Mouse (Mus musculus) MEL (cell line): ENCODE data around the gene Yipf1. TPM values are rescaled to one million over a fixed set of nuclear protein-coding genes. Genes with fewer than 3 reads are reported as not detected.

Source experiments
- DNase-seq: peaks from one replicate; pipeline ENCODE4 v3.0.0; 2011; ENCODE audit warnings: low read depth, low spot score
- H3K27ac ChIP-seq: 2 replicates; pipeline ENCODE4 v1.5.1; 2012; ENCODE audit warnings: low read depth, mild to moderate bottlenecking, control low read depth, low read length, moderate library complexity; ENCODE audit not compliant: control insufficient read depth
- H3K27me3 ChIP-seq, 2 experiments: fragments of 150-350 bp in 1 of 2; sonication (generic) in 1 of 2; 2 replicates each; pipeline ENCODE4 v1.6.1; 2012; ENCODE audit warnings: low read length in 2 of 2, mild to moderate bottlenecking in 2 of 2, improper control_type of control experiment in 1 of 2, moderate library complexity in 1 of 2; ENCODE audit not compliant: insufficient read depth in 2 of 2, control insufficient read depth in 1 of 2
- H3K36me3 ChIP-seq, 2 experiments: 2 replicates each; pipeline ENCODE4 v1.6.1; 2012 to 2014; ENCODE audit warnings: low read length in 2 of 2, improper control_type of control experiment in 1 of 2, inconsistent platforms in 1 of 2, mild to moderate bottlenecking in 1 of 2; ENCODE audit not compliant: insufficient read depth in 2 of 2, control insufficient read depth in 1 of 2
- H3K4me1 ChIP-seq, 2 experiments: fragments of 150-350 bp in 1 of 2; sonication (generic) in 1 of 2; 2 replicates each; pipeline ENCODE4 v1.6.1; 2012; ENCODE audit warnings: low read length in 2 of 2, improper control_type of control experiment in 1 of 2, mild to moderate bottlenecking in 1 of 2; ENCODE audit not compliant: insufficient read depth in 2 of 2, control insufficient read depth in 1 of 2
- H3K4me3 ChIP-seq, 2 experiments: fragments of 150-350 bp in 1 of 2; sonication (generic) in 1 of 2; 2 replicates each; pipeline ENCODE4 v1.5.1; 2012; ENCODE audit warnings: low read depth in 2 of 2, low read length in 2 of 2, mild to moderate bottlenecking in 2 of 2, moderate library complexity in 2 of 2, control low read depth in 1 of 2, improper control_type of control experiment in 1 of 2; ENCODE audit not compliant: control insufficient read depth in 1 of 2, insufficient read depth in 1 of 2
- H3K79me2 ChIP-seq: 2 replicates; pipeline ENCODE4 v1.6.1; 2012; ENCODE audit warnings: mild to moderate bottlenecking, low read length, moderate library complexity; ENCODE audit not compliant: control insufficient read depth, poor library complexity, insufficient read depth
- H3K9ac ChIP-seq: 2 replicates; pipeline ENCODE4 v1.6.1; 2012; ENCODE audit warnings: low read depth, mild to moderate bottlenecking, control low read depth, low read length, moderate library complexity; ENCODE audit not compliant: control insufficient read depth, poor library complexity, severe bottlenecking
- H3K9me3 ChIP-seq: fragments of 150-350 bp; sonication (generic); replicated peaks from 2 replicates; pipeline ENCODE4 v1.6.1; 2012; ENCODE audit warnings: mild to moderate bottlenecking, low read length, improper control_type of control experiment, moderate library complexity; ENCODE audit not compliant: insufficient read depth
- BHLHE40 ChIP-seq: IDR thresholded peaks from 2 replicates; pipeline ENCODE4 v1.6.1; 2012; ENCODE audit warnings: low read depth, mild to moderate bottlenecking, inconsistent platforms, low read length, improper control_type of control experiment, borderline replicate concordance
- CHD2 ChIP-seq: IDR thresholded peaks from 2 replicates; pipeline ENCODE4 v1.6.1; 2011; ENCODE audit warnings: low read length, improper control_type of control experiment
- CTCF ChIP-seq, 3 experiments: IDR thresholded peaks in 2 of 3; conservative IDR thresholded peaks in 1 of 3; 2 replicates each; pipeline ENCODE4 v1.5.1; 2011 to 2012; ENCODE audit warnings: low read length in 3 of 3, low read depth in 2 of 3, mild to moderate bottlenecking in 2 of 3, improper control_type of control experiment in 1 of 3, inconsistent platforms in 1 of 3, mixed read lengths in 1 of 3, moderate library complexity in 1 of 3; ENCODE audit not compliant: control insufficient read depth in 1 of 3, insufficient read depth in 1 of 3, poor library complexity in 1 of 3, severe bottlenecking in 1 of 3
- EP300 ChIP-seq, 2 experiments: IDR thresholded peaks; 2 replicates each; pipeline ENCODE4 v1.6.1; 2011; ENCODE audit warnings: improper control_type of control experiment in 2 of 2, low read length in 2 of 2, low read depth in 1 of 2, mild to moderate bottlenecking in 1 of 2
- ETS1 ChIP-seq: IDR thresholded peaks from 2 replicates; pipeline ENCODE4 v1.6.1; 2012; ENCODE audit warnings: low read depth, mild to moderate bottlenecking, inconsistent platforms, low read length, improper control_type of control experiment, moderate library complexity
- GABPA ChIP-seq: IDR thresholded peaks from 2 replicates; pipeline ENCODE4 v1.6.1; 2012; ENCODE audit warnings: low read depth, mild to moderate bottlenecking, inconsistent platforms, low read length, improper control_type of control experiment, moderate library complexity
- JUND ChIP-seq: IDR thresholded peaks from 2 replicates; pipeline ENCODE4 v1.6.1; 2011; ENCODE audit warnings: low read depth, mild to moderate bottlenecking, improper control_type of control experiment, low read length
- KAT2A ChIP-seq: conservative IDR thresholded peaks from 2 replicates; pipeline ENCODE4 v1.6.1; 2012; ENCODE audit warnings: low read depth, low read length, improper control_type of control experiment, inconsistent platforms
- MAZ ChIP-seq: IDR thresholded peaks from 2 replicates; pipeline ENCODE4 v1.6.1; 2012; ENCODE audit warnings: low read depth, mild to moderate bottlenecking, inconsistent platforms, low read length, improper control_type of control experiment
- MEF2A ChIP-seq: IDR thresholded peaks from 2 replicates; pipeline ENCODE4 v1.6.1; 2014; ENCODE audit warnings: low read depth, mild to moderate bottlenecking, inconsistent platforms, low read length, improper control_type of control experiment; ENCODE audit not compliant: poor library complexity, insufficient replicate concordance, severe bottlenecking; ENCODE audit errors: extremely low read depth
- MXI1 ChIP-seq: IDR thresholded peaks from 2 replicates; pipeline ENCODE4 v1.6.1; 2011; ENCODE audit warnings: mild to moderate bottlenecking, low read depth, low read length, improper control_type of control experiment
- MYB ChIP-seq: IDR thresholded peaks from 2 replicates; pipeline ENCODE4 v1.6.1; 2011; ENCODE audit warnings: mild to moderate bottlenecking, low read depth, low read length, improper control_type of control experiment
- NELFE ChIP-seq: IDR thresholded peaks from 2 replicates; pipeline ENCODE4 v1.6.1; 2011; ENCODE audit warnings: low read depth, low read length, improper control_type of control experiment
- NRF1 ChIP-seq: IDR thresholded peaks from 2 replicates; pipeline ENCODE4 v1.6.1; 2014; ENCODE audit warnings: low read depth, mild to moderate bottlenecking, inconsistent platforms, low read length, improper control_type of control experiment, moderate library complexity; ENCODE audit not compliant: poor library complexity, insufficient read depth, severe bottlenecking
- POLR2A ChIP-seq, 2 experiments: IDR thresholded peaks; 2 replicates each; pipeline ENCODE4 v1.6.1; 2011 to 2012; ENCODE audit warnings: low read length in 2 of 2, mild to moderate bottlenecking in 2 of 2, control low read depth in 1 of 2, improper control_type of control experiment in 1 of 2, low read depth in 1 of 2, moderate library complexity in 1 of 2; ENCODE audit not compliant: control insufficient read depth in 1 of 2, insufficient read depth in 1 of 2, poor library complexity in 1 of 2
- RAD21 ChIP-seq: IDR thresholded peaks from 2 replicates; pipeline ENCODE4 v1.6.1; 2011; ENCODE audit warnings: mild to moderate bottlenecking, low read depth, low read length, improper control_type of control experiment
- RCOR1 ChIP-seq: IDR thresholded peaks from 2 replicates; pipeline ENCODE4 v1.6.1; 2012; ENCODE audit warnings: low read depth, mild to moderate bottlenecking, inconsistent platforms, low read length, improper control_type of control experiment
- SIN3A ChIP-seq: IDR thresholded peaks from 2 replicates; pipeline ENCODE4 v1.6.1; 2012; ENCODE audit warnings: low read length, improper control_type of control experiment, inconsistent platforms
- SMC3 ChIP-seq: IDR thresholded peaks from 2 replicates; pipeline ENCODE4 v1.6.1; 2011; ENCODE audit warnings: low read depth, low read length, improper control_type of control experiment
- TAL1 ChIP-seq: IDR thresholded peaks from 2 replicates; pipeline ENCODE4 v1.6.1; 2012; ENCODE audit warnings: mild to moderate bottlenecking, inconsistent platforms, low read length, moderate library complexity, mixed read lengths
- TBP ChIP-seq: IDR thresholded peaks from 2 replicates; pipeline ENCODE4 v1.8.0; 2011; ENCODE audit warnings: low read depth, low read length, improper control_type of control experiment
- TCF12 ChIP-seq: IDR thresholded peaks from 2 replicates; pipeline ENCODE4 v1.6.1; 2014; ENCODE audit warnings: low read depth, mild to moderate bottlenecking, inconsistent platforms, low read length, improper control_type of control experiment, moderate library complexity
- UBTF ChIP-seq: IDR thresholded peaks from 2 replicates; pipeline ENCODE4 v1.6.1; 2012; ENCODE audit warnings: low read depth, mild to moderate bottlenecking, inconsistent platforms, low read length, improper control_type of control experiment, moderate library complexity, borderline replicate concordance; ENCODE audit not compliant: insufficient read depth
- USF1 ChIP-seq: IDR thresholded peaks from 2 replicates; pipeline ENCODE4 v1.6.1; 2014; ENCODE audit warnings: low read depth, mild to moderate bottlenecking, inconsistent platforms, low read length, improper control_type of control experiment, moderate library complexity
- USF2 ChIP-seq, 2 experiments: IDR thresholded peaks; 2 replicates each; pipeline ENCODE4 v1.6.1; 2011 to 2012; ENCODE audit warnings: improper control_type of control experiment in 2 of 2, low read length in 2 of 2, borderline replicate concordance in 1 of 2, inconsistent platforms in 1 of 2, low read depth in 1 of 2, mild to moderate bottlenecking in 1 of 2; ENCODE audit not compliant: insufficient read depth in 1 of 2
- ZC3H11A ChIP-seq: IDR thresholded peaks from 2 replicates; pipeline ENCODE4 v1.6.1; 2012; ENCODE audit warnings: low read depth, mild to moderate bottlenecking, inconsistent platforms, low read length, improper control_type of control experiment
- ZKSCAN1 ChIP-seq: IDR thresholded peaks from 2 replicates; pipeline ENCODE4 v1.6.1; 2012; ENCODE audit warnings: low read depth, mild to moderate bottlenecking, inconsistent platforms, low read length, improper control_type of control experiment, moderate library complexity
- ZMIZ1 ChIP-seq: IDR thresholded peaks from 2 replicates; pipeline ENCODE4 v1.6.1; 2012; ENCODE audit warnings: low read depth, mild to moderate bottlenecking, inconsistent platforms, low read length, improper control_type of control experiment, moderate library complexity
- ZNF384 ChIP-seq: IDR thresholded peaks from 2 replicates; pipeline ENCODE4 v1.6.1; 2012; ENCODE audit warnings: low read depth, mild to moderate bottlenecking, inconsistent platforms, low read length, improper control_type of control experiment
- polyA plus RNA-seq, 2 experiments: library from polyadenylated mRNA; stranded (reverse) in 1 of 2; unstranded in 1 of 2; fragments of >175 nt in 1 of 2; fragments of >200 nt in 1 of 2; gene quantifications; 2 replicates each; pipeline versions ENCODE4 v1.2.1 to v1.2.4; 2012; ENCODE audit warnings: low replicate concordance in 2 of 2, low read depth in 1 of 2; ENCODE audit not compliant: insufficient read length in 2 of 2, insufficient read depth in 1 of 2, missing spikeins in 1 of 2
- total RNA-seq: library from RNA; depleted of rRNA; stranded (reverse); fragments of 300-350 nt; gene quantifications from 2 replicates; pipeline ENCODE4 v1.2.3, GENCODE M21; 2012

The Yipf1 gene
- total and polyA plus RNA-seq, 3 experiments = 40.6 to 549 (median 43.5) TPM

- no peak overlapping the region for H3K27ac ChIP-seq
- no peaks in the 10 kb centered on the region for H3K36me3 ChIP-seq
- no peaks in the 10 kb centered on the region for H3K9me3 ChIP-seq
- no peak overlapping the region for H3K4me3 ChIP-seq
- H3K27me3 ChIP-seq = no peaks in the 10 kb centered on the region
- TF ChIP-seq NELFE (no peak), EP300 (IDR thresholded peaks at IDR 0.05; ENCODE audit: low read depth in 1 of 2, low read length in 2 of 2) (no peak), ETS1 (no peak), RAD21 (no peak), RCOR1 (no peak), TAL1 (no peak), BHLHE40 (no peak), KAT2A (no peak), SIN3A (no peak), MEF2A (no peak), POLR2A (IDR thresholded peaks at IDR 0.05; ENCODE audit: control insufficient read depth in 1 of 2, insufficient read depth in 1 of 2, low read depth in 1 of 2, low read length in 2 of 2, poor library complexity in 1 of 2) (no peak), USF2 (IDR thresholded peaks at IDR 0.05; ENCODE audit: borderline replicate concordance in 1 of 2, insufficient read depth in 1 of 2, low read depth in 1 of 2, low read length in 2 of 2) (no peak), MAZ (no peak), UBTF (no peak), CTCF (IDR thresholded peaks at IDR 0.05 in 2 of 3, conservative IDR thresholded peaks at IDR 0.05 in 1 of 3; ENCODE audit: control insufficient read depth in 1 of 3, insufficient read depth in 1 of 3, low read depth in 2 of 3, low read length in 3 of 3, poor library complexity in 1 of 3, severe bottlenecking in 1 of 3) (no peak), ZKSCAN1 (no peak), TCF12 (no peak), MYB (no peak)
- no peaks in the 10 kb centered on the region for H3K79me2 ChIP-seq
- no peak for DNase-seq
- H3K9ac ChIP-seq = no peak overlapping the region
- H3K4me1 ChIP-seq = no peaks in the 10 kb centered on the region
Observed at GRCm38 (mm10) chr4:107341354-107341753, 27.2 kb downstream of the Yipf1 start.

- Histone ChIP-seq H3K27me3 (no peaks in the 10 kb centered on the region), H3K4me3 (no peak overlapping the region), H3K36me3 (no peaks in the 10 kb centered on the region), H3K27ac (no peak overlapping the region), H3K9me3 (no peaks in the 10 kb centered on the region), H3K4me1 (no peaks in the 10 kb centered on the region), H3K79me2 (no peaks in the 10 kb centered on the region), H3K9ac (no peak overlapping the region)
- DNase-seq = no peak
- TF ChIP-seq ZNF384 = no peak
- TF ChIP-seq SMC3 = no peak
- no peak for TF ChIP-seq ZMIZ1
- no peak for TF ChIP-seq CTCF (IDR thresholded peaks at IDR 0.05 in 2 of 3, conservative IDR thresholded peaks at IDR 0.05 in 1 of 3; ENCODE audit: control insufficient read depth in 1 of 3, insufficient read depth in 1 of 3, low read depth in 2 of 3, low read length in 3 of 3, poor library complexity in 1 of 3, severe bottlenecking in 1 of 3)
- TF ChIP-seq ZC3H11A = no peak
- TF ChIP-seq JUND = no peak
- TF ChIP-seq NRF1 = no peak
- TF ChIP-seq SIN3A = no peak
- TF ChIP-seq RCOR1 = no peak
- no peak for TF ChIP-seq TBP
- TF ChIP-seq CHD2 = no peak
- no peak for TF ChIP-seq USF1
- TF ChIP-seq GABPA = no peak
- TF ChIP-seq NELFE = no peak
- no peak for TF ChIP-seq MXI1
Observed at GRCm38 (mm10) chr4:107344612-107345011, 30.4 kb downstream of the Yipf1 start.
